21 mouse cellular contexts compared by ENCODE assay signal in genomic region chr10:121845677-121846076, GRCm38 (mm10).
DNase-seq lines count a peak whose midpoint lies in the region; ATAC-seq and TF ChIP-seq lines count a peak whose summit lies in the region.
"Had no signal": no experiment of that assay in that cellular context is flagged by ENCODE, and none has a peak within 500 bp of the region (broad histone marks: within the 10 kb centered on the region; RNA-seq: fewer than 3 reads in every experiment).

No protein-coding gene starts in this region.

- no peak for TF ChIP-seq CTCF in brain, embryonic 14.5 days (IDR thresholded peaks at IDR 0.05; ENCODE audit: borderline replicate concordance, extremely low read depth, insufficient read depth, insufficient read length)

- DNase-seq in frontal cortex, postnatal 14 days (ENCODE audit: low spot score in 2 of 2) = no peak
- DNase-seq in brain, adult 2 months (ENCODE audit: low read depth, low spot score) = peak; percentile 61
- peak; percentile 48 for DNase-seq in brain, embryonic 14.5 days (ENCODE audit: low read depth)
- DNase-seq in layer of hippocampus, adult 8-10 months (ENCODE audit: low spot score in 2 of 2) = peak; percentile 27 to 31
- DNase-seq in thymus, postnatal 36 days = no peak
- no peak for DNase-seq in right cerebral cortex, adult 2 months (ENCODE audit: low spot score in 2 of 2)
- DNase-seq: B cell, adult 2 months; cerebellum, adult 11 months; cerebellum, adult 9-10 months; embryo, embryonic 11 days; heart, postnatal 10 days; kidney, adult 11 months; kidney, postnatal 14 days; liver, embryonic 13.5 days; lung, adult 18-20 months; lung, postnatal 4 days; right cerebral cortex, postnatal 25 days had no signal

- peak; percentile 78 for ATAC-seq in frontal cortex, adult (ENCODE audit: low TSS enrichment)
- ATAC-seq: inflammation-experienced regulatory T-cells, adult 6 months; lung, postnatal 0 days; midbrain, embryonic 13.5 days had no signal

- no peak for TF ChIP-seq POLR2A in brain, embryonic 14.5 days (IDR thresholded peaks at IDR 0.05; ENCODE audit: borderline replicate concordance, extremely low read depth, insufficient read depth, insufficient read length, poor library complexity, severe bottlenecking)

Comparison
In these comparisons a context has a peak if more than half of its experiments do, and no peak if none do; other contexts are left out.
1. DNase-seq: peak in brain, adult 2 months (single experiment), brain, embryonic 14.5 days (single experiment) and layer of hippocampus, adult 8-10 months (2 of 2); none in frontal cortex, postnatal 14 days (0 of 2), thymus, postnatal 36 days (0 of 2) and right cerebral cortex, adult 2 months (0 of 2).